Mouse (Mus musculus): ENCODE measurements at regions not wholly inside any gene's neighbourhood (a gene's known extent, or its start where the extent isn't known, plus 50 kb on each side); places are given as distances from the start of the nearest gene placed in this dataset.
"Not testable (repeated sequence)": the region's sequence is repeated elsewhere in the genome, so short reads cannot be mapped to it uniquely, and the experiment has no call there.

DNA sequence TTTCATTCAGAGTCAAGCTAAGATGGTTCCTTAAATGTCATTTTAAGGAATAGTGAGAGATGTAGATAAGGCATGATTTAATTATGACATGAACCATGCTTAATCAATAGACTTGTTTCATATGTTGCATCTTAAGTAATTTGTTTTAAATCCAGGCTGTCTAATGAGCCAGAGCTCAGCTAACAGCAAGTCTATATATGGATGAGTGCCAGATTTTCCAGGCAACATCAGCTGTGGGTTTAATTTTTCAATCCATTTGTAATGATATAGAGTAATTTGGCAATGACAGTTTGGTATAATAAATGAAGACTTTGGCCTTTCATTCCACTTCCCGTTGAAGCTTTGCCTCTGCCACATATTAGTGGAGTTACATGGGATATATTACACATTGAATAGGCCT, 677.3 kb upstream of the Sorcs1 start:
- DNase-seq = no peak

DNA sequence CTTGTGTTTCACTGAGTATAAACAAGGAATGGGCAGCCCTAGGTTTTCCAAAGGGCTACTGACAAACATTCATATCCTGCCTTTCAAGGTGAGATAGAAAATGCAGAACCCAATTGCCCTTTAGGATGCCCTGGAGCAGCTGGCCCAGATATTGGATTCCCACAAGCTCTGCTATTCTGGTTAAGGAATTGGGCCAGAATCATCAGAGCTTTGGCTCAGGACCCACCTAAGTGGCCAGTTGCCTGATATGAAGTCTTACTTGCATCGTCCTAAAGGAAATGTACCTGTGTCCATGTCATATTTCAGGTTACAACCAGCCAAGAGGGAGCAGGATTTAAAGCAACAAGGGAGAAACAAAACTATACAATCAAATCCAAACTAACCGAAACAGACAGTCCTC, 662.0 kb upstream of the Sorcs1 start:
- DNase-seq = no peak

DNA sequence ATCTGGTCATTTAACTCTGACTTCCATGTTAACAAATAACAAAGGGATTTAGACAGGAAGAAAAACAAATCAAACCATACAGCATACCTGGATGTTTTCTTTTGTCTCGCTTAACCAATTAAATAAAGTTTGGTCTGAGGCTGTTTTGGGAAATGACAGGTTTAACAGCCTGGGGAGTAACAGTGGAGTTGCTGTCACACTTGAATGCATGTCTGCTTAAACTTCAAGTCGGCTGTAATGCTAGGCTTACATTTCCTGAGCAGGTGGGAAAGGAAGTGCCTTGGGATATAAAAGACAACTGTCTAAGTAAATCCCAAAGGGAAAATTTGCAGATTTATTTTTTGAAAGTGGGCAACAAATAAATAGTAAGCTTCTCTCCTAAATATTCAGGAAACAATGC, 651.6 kb upstream of the Sorcs1 start:
- no peak for DNase-seq

DNA sequence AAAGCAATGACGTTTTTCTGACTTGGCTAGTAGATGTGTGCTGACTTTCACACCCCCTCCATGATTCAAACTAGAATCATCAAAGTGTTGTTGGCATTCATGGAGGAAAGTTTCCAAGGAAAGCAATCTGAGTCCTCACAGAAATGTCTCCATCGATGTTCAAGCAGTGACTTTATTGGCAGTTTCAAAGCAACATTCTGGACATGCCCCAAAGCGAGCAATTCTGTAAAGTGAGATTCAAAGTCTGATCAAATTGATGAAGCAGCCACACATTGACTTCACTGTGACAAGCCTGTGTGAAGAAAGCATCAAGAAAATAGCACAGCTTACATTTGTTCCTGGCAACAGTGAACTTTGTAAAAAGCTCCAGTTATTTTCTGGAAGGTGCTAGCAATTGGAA, 625.3 kb upstream of the Sorcs1 start:
- DNase-seq = no peak

DNA sequence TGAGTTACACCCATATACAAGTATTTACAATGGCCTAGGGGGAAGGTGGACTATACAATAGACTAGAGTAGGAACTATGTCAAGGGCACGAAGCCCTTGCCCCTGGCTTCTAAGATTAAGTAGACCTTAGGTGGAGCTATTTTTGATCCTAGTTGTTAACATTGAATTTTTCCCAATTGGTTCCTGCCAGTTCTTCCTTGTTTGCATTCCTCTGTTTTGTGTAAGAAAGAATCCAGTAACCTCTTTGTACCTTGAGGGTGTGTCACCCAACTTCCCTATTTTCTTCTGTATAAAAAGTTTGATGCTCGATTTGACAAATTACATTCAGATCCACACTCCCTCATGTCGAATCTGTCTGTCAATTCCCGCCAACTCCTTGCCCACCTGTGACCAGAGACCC, 618.2 kb upstream of the Sorcs1 start:
- DNase-seq = not testable (repeated sequence)

DNA sequence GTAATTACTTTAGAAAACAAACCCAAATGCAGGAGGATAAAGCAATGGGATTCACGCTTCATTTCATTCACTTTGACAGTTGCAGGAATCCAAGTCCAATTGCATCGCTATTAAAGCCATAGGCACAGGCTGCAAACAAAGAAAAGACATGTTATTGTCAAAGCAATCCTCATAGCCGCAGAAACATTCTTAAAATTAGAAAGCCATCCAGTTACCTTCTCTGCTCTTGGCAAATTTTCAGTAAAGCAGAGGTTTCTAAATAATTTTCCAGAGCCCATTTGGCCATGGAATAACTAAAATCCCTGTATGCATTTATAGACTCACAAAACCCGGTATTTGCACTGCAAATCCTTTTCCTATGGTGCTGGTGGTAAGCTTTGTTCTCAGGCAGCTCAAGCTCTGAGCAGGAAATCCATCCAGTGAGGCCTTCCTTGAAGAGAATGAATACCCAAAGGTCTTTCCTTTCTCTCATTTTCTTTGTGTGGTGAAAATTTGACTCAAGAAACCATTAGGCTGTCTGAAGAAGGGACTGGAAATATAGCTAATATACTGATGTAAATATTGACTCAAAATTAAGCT, 590.6 kb upstream of the Sorcs1 start:
- DNase-seq = no peak

DNA sequence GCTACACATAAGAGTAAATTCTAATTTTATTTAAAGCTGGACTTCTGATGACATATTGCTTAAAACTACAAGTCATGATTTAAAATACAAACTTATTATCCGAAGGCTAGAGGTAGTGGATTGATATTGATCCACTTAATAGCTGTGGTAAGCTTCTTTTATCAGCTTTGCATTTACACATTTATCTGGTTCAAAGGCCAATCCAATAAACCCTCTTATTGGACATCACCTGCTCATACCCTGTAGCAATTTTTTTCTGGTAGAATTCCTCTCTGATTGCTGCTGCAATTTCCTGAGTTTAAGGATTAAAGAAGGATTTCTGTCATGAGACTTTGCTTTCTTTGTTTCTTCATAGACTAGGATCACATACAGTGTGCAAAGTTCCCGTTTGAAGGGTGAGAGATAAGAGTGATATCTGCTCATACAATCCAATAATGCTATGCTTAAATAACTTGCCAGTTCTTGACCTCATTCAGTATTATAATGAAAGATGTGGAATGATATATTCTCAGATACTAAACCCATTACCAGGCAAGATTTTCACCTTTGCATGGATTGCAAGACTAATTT, 561.9 kb upstream of the Sorcs1 start:
- no peak for DNase-seq

DNA sequence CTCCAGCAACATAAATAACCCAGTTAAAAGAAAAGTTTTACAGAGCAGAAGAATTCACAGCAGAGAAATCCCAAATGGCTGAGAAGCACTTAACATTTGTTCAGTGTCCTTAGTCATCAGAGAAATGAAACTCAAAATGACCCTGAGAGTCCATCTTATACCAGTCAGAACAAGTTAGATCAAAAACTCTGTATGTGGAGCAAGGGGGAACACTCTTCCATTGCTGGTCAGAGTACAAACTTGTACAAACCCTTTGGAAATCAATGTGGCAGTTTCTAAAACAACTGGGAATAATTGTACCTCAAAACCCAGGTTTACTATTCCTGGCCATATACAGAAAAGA, 559.7 kb upstream of the Sorcs1 start:
- DNase-seq = no peak

DNA sequence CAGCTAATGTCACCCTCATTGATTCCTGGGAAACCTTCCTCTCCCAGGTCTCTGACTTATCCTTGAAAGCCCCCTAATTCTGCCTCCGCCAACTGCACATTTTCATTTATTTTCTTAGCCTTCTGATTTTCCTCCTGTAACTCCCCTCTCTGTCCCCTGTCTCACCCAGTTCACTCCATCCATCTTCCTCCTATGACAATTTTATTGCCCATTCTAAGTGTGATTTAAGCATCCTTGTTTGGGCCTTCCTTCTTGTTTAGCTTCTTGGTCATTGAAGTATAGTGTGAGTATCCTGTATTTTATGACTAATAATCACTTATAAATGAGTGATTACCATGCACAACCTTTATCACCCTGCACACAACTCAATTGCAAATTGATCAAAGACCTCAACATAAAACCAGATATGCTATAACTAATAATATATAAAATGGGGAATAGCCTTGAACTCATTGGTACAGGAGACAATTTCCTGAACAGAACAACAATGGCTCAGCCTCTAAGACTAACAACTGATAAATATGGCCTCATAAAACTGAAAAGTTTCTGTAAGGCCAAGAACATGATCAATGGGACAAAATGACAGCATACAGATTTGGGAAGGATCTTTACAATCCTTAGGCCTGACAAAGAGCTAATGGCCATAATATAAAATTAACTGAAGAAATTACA, 559.2 kb upstream of the Sorcs1 start:
- DNase-seq = no peak

DNA sequence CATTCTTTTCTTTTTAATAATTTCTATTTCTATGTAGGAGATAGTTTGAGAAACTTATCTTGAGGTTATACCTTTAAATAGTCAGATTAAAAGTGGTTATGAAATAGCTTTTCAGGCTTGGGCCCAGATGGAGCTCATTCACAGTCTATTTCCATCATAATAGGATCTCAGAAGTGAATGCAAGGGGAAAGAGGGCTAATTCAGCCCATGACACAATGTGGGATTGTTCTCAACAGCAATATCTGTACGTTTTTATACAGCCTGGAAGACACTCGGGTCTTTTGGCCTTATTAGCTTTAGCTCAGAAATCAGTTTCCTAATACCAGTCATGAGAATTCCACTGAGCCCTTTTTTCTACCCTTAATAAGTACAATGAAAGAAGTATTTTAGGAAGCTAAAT, 554.1 kb upstream of the Sorcs1 start:
- no peak for DNase-seq

DNA sequence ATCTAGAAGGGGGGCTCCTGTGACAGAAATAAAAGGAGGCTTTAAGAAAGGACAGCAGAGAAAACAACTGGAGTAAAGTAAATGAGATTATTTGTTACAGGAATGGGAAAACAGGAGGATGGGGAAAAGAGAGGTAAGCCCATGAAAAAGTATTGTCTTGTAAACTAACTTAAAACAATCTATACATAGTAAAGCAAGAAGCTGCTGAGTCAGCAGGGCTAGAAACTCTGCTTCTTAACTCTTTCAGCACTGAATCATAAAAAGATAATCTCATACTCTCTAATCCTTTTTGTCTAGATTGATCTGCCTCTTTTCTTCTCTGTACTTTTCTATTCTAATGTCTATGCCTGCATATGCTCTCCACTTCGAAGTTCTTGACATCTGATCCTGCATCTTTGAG, 548.5 kb upstream of the Sorcs1 start:
- no peak for DNase-seq

DNA sequence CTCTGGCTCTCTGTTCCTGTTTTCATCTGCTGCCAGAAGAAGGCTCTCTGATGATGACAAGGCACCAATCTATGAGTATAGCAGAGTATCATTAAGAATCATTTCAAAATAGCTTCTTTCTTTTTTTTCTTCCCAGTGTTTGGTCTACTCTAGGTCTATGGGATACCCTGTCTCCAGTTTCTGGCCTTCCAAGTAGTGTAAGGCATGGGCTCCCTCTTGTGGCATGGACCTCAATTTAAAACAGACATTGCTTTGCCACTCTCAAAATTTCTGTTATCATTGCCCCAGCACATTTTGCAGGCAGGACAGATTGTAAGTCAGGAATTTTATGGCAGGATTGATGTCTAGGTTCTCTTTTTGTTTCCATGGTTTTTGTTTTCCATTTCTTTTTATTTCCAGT, 522.9 kb upstream of the Sorcs1 start:
- DNase-seq = peak; percentile 1
